Mouse (Mus musculus) kidney, postnatal 4 days (tissue): Measurements from ENCODE around the gene Arhgap28.

ENCODE experiments used
- DNase-seq, 2 experiments: peaks; one replicate each; pipeline ENCODE4 v3.0.0; 2021; ENCODE audit warnings: mixed read lengths in 2 of 2

Gene Arhgap28

DNA sequence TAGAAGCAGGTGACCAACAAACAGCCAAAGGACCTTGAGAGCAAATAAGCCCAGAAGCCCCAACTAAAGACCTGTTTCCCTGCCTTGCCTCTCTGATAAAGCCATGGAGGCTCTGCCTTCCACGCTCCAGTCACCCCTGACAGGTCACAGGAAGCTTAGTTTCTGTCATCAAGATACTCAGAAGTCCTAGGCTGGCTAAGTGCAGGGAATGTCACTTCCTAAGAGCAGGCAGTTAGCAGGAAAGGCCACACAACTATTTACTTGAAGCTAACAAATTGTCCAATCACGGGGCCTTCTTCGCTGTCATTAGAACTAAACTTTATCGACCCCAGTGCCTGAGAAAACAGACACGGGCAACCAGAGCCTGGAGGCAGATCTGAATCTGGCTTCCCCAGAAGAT lies 14.2 kb downstream of the Arhgap28 start:
- no peak for DNase-seq

DNA sequence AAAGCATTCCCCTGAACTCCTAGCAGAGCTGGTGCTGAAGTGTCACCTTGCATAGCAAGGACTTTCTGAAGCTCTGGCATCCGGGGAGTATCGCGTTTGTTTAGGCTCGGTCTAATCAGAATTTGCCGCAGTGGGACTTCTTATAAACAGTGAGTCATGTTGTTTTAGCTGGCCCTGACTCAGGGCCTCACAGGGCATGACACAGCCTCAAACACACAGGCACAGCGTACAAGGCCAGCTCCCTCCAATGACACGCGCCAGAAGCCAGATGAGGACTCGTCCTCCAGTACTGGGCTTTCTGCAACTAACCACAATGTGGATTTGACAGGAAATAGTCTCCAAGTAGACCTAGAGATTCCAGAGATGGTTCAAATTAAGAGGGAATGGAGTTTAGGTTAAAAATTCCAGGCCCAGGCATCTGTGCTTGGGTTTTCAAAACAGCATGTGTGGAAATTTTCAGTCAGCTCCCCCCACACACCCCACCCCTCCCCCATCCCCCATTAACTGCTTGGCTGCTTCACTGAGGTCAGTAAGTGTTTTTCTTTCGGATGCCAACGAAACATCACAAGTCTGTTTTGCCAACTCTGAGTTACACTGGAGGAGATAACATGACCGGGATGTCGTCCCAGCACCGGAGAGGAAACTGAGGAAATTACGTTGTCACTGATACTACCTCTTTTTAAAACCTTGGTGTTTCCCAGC lies 14.8 kb downstream of the Arhgap28 start:
- DNase-seq: peak; percentile 59 to 78

DNA sequence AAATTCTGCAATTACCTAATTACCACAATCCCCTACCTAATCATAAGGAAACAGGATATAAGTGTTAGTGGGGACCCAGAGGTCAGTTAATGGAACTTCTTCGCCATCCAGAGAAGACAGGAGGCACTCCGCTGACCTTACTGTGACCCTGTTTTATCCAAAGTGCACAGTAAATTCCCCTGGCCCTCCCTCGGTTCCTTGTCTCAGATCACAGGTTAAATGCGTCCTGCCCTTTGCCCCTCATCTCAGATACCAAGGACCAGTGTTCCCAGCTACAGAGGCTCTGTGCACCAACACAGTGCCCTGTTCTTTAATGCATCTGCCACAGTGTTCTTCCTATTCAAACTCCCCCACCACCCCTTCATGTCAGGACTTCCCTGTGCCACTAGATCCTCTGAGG lies 18.4 kb downstream of the Arhgap28 start:
- DNase-seq: no peak

DNA sequence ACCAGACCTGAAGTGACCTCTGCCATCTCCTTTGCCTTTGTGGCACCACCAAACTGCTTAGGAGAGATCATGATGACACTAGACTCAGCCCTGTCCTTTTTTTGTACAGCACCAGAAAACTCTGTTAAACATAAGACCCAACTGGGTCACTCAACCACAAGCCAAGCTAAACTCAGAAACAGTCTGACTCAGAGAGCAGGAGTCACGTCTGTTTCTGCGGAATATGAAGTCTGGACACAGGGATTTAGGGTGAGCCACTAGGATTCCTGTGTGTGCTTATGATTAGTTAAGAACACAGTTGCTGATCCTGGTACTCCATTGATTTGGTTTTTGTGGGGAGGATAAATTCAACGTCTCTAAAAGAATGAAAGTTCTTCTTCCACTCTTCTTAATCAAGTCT lies 23.3 kb downstream of the Arhgap28 start:
- DNase-seq: no peak

DNA sequence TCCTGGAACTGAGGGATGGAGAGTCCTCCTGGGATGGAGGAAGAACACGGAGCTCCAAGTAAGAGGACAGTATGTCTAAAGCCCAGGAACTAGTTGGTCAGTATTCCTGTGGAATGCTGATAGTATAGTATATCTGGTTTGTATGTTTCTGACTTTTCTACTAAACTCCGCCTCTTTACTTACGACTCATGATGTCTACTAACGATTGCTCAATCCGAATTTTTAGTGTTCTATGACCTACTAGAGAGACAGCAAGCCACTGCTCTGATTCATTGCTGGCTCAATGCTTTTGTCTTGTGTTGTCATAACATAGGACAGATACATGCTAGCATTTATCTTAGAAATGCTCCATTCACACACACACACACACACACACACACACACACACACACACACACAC lies 24.7 kb downstream of the Arhgap28 start:
- no peak for DNase-seq

DNA sequence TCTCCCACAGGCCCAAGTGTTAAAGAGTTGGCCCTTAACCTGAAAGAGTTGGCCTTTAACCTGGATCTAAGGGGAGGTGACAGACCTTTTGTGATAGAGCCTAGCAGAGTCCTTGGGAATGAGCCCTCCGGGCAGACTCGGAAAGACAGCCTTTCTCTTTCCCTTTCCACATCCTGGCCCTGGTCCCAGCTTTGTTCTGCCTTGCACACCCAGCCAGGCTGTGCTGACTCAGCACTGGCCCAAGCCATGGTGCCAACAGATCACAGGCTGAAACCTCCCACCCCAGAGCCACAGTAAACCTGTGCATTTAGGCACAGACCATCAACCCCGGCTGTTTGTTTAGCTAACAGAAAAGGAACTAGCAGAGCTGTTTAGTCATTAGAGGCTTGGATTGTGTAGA lies 25.1 kb downstream of the Arhgap28 start:
- peak; percentile 76 to 85 for DNase-seq

DNA sequence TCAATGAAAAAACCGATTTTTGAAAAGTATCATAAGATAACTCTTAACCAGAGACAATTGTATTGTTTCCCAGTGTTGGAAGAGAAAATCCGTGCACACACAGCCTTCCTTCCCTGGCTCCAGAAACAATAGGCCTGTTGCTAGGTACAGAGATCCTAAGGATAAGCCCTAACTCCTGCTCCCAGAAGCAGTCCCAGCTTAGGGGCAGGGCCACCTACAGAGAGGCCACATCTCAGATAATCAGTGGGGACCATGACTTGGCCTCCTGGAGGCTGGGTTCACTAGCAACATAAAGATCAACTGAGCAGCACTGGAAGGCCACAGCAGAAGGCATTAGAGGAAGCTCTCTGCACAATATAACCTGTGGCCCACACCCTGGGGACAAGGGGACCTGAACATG lies 27.5 kb downstream of the Arhgap28 start:
- no peak for DNase-seq

DNA sequence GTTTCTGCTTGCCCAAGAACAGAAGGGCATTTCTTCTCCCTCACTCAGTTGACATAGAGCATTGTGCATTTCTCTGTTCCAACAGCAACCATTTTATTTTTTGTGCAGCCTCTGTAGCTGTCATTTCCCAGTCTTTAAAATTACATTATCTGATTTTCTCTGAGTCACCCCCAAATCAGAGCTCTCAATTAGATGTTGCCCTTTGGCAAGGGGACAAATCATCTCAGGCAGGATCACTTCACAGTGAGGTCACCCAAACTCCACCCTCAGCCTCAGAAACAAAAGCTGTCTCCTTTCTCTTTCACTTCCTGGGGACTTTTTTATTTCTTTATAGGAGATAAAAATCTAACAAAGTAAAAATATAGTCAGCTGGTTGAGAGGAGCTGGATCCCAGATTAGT lies 27.9 kb downstream of the Arhgap28 start:
- no peak for DNase-seq

DNA sequence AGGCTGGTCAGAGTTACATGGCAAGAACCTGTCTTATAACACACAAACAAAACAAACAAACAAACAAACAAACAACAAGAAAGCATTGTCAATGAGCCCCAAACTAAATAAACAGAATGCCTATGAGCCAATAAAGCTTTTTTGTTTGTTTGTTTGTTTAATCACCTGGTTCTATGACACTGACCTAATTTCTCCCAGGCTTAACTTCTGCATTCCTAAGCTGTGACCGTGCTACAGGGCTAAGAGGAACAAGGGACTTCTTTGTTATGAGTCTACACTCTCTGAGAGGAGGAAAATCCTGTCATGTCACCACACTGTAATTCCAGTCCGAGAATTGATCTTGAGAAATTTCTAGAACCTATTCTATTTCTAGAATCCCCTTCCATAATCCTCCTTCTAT lies 29.2 kb downstream of the Arhgap28 start:
- DNase-seq: no peak

DNA sequence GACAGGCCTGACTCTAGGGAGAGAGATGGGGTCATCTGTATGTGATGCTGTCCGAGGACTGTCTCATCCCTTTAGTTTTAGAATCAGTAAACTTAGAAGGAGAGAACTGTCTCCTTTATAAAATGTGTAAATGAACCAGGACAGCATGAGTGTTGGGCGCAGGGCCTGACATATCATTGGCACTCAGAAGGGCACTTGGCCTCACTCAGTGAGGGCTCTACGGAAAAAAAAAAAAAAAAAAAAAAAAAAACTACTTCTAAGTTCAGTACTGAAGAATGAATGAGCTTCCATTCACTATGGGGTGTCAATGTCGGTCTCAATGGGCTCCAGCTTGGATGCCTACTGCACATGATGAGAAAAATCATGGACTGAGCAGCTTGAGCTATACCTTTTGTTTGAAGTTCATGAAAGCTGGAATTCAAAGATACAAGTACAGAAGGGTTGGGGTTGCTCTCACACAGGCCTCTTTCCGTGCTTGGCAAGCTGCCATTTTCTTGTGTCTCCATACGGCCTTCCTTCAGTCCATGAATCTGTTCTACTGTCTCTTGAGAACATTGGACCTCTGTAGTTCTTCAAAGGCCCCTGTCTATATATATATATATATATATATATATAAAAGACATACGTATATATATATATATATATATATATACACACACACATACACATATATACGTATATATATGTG lies 36.9 kb downstream of the Arhgap28 start:
- DNase-seq: no peak

DNA sequence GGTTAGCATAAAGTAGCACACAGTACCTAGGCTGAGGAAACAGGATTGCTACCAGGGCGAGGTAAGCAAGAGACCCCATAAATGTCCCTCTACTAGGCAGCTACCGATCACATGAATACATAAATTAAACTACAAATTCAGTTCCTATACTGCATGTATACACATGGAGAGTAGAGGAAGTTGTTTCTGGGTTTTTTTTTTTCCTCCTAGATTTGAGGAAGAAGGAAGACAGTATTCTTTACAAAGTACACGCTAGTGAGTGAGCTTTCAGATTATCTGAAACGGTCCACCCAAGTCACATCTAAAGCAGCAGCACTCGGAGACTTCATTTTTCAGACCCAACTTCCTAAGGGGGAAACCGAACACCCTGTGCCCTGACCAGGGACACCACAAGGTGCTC lies 41.1 kb downstream of the Arhgap28 start:
- DNase-seq: no peak

DNA sequence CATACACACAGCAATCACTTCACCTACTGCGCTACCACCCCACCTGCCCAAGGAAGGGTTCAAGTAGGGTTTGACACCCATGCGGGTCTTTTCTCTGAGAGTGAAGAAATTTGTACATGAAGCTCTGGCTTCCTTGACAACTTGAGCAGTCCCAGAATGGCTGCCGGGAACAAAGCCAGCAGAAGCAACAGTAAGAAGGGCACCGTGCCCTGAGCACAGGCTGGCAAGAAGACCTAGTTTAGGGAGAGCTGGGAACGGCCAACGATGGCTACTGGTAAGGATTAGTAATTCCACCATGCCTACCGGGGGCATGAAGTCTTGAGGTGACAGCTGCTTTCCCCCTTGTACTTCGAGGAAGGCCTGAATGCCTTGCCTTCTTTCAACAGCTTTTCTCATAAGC lies 41.9 kb downstream of the Arhgap28 start:
- DNase-seq: no peak

DNA sequence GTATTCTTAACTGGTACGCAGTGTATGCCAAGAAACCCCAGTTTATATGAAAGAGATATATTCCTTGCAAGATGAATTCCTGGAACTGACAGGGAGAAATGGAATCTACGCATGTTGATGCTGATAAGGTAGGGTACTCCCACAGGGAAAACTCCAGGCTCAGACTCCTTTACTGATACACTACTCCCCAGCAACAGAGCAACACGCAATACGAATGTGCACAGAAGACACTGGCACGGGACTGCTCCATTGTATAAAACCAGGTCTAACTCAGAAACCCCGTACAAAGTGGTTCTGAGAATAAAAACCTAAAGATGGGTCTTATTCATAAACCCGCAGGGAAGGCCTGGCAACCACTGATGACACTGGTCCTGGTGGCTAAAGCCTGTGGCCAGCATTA lies 45.0 kb downstream of the Arhgap28 start:
- DNase-seq: no peak

DNA sequence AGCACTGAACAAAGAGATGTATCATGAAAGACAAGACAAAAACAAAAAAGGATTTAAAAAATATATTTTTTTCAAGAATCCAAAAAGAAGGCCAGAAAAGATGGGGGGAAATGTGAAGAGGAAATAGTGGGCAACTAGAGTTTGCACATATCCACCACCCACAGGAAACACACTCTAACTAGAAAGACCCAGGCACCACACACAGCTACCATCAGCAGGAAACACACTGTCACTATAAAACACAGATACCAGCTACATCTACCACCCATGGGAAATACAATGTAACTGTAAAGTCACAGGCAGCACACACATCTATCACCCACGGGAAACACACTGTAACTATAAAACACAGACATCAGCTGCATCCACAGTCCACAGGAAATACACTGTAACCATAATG lies 46.3 kb downstream of the Arhgap28 start:
- DNase-seq: no peak

DNA sequence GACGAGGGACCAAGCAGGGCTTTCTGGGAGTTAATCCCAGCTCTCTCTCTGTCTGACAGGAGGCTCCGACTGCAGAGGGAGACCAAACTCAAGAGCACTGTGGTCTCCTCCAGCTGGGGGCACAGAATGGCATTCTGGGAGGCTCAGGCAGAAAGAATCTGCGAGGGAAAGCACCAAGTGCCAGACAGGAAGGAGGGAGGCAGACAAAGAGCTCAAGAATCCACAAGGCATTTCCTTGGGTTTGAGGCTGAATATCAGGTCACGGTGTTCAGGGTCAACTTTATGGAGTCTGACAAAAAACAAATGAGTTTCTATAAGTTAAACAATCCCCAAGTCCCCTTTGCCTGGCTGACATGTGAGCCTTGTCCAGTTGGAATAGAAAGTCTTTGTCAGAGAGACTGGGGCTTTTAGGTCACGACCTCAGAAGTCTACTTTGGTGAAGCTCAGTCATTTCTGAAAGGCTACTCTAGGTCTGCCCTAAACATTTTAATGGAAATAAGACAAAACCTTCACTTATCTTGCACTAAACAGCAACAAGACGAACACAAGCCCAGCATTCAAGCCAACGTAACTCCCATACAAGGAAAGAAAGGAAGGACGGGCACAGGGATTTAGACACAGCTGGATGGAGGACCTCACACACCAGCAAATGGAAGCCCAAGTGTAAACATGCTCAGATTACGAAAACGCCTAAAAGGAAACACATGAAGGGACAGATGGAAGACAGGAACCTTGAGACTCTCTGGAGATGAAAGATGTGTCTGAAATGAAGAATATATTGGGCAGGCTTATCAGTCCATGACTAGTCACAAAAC lies 47.8 kb downstream of the Arhgap28 start:
- peak in 1 of 2 experiments; percentile 40 for DNase-seq

DNA sequence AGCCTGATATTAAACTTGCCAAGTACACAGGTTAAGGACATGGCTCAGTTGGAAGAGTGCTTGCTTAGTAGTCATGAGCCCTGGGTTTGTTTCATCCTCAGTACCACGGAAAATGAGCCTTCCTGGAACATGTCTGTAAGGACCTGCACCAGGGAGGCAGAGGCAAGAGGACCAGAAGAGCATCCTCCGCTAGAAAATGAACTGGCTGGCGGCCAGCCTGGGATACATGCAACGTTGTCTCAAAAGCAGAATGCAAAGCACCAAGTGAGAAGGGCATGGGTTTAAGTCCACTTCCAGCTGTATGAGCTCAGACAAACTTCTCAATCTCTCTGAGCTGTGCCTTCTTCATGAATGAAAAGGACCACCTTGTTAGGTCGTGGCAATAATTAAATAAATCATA lies 49.0 kb downstream of the Arhgap28 start:
- DNase-seq: no peak

DNA sequence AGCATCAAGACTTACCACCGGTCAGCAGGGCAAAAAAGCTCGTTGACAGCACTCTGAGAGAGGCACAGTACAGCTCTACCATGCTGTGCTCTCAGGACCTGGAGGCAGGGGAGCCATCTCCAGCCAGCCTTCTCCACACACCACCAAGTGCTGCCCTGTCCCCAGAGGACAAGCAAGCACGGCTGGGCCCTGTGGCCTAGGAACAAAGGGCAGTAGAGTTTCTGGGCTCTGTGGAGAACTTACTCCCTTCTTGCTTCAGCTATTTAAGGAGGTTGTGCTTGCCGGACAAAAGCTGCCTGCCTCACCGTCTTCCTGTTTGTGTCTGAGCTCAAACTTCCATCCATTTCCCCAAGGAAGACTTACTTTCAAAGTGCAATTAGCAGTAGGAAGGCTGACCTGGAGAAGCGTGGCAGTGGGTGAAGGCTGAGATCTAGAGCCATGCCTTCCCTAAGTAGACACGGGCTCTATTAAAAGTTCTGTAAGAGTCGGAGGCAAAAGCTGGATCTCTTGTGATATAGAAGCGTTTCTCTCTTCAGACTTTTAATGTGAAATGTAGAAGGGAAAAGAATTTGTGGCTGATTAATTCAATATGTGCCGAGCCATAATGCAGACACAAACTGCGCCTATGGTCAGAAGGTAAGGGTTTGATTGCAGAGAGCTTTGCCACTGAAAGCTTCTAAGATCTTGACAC lies 53.3 kb downstream of the Arhgap28 start:
- DNase-seq: peak; percentile 37 to 55

DNA sequence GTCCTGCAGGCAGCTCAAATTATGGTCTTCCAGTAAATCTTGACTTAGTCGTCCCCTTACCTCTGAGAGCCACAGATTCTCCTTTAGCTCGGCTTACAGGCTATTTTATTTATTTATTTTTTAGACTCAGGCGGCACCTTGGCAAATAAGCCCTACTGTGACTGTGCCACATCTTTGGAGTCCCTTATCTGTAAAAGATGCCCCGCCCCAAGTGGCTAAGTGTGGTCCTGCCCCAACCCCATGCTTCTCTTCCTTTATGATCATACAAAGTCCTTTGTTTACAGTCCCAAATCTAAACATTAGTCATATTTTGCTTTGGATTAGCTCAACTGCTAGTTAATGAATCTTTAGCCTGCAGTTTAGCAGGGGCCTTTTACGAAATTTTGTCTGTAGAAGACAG lies 55.3 kb downstream of the Arhgap28 start:
- DNase-seq: no peak

DNA sequence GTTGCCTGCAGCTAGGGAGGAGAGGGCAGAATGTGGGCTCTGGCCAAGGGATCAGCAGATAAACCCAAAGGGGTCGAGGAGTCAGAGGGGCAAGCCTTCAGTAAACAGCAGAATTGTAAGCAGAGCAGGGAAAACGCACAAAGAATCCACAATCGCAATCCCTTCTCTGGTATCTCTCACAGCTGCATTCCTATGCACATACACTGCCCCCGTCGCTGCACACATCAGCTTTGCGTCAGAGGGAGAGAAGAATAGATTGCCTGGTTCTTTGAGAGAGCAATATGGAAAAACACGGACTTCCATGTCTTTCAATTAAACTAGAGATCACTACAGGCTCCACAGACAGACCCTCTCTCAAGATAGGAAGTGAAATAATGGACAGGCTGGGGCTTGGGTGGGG lies 58.5 kb downstream of the Arhgap28 start:
- DNase-seq: no peak

DNA sequence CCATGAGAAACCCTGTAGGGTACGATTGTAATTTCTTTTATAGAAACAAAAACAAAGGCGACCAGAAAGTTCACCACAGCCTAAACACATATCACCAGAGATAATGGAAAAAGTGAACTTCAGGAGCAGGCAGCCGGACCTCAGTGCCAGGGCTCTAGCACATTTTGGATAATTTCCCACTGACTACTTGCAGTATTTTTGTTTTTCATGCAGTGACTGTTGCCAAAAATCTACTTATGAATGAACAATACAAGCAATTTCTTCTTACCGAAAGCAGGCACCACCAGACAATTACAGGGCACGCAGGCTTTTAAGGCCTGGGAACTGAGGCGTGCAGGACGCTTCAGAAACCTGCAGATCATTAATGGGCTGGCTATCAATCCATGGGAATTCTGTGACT lies 59.7 kb downstream of the Arhgap28 start:
- DNase-seq: no peak

DNA sequence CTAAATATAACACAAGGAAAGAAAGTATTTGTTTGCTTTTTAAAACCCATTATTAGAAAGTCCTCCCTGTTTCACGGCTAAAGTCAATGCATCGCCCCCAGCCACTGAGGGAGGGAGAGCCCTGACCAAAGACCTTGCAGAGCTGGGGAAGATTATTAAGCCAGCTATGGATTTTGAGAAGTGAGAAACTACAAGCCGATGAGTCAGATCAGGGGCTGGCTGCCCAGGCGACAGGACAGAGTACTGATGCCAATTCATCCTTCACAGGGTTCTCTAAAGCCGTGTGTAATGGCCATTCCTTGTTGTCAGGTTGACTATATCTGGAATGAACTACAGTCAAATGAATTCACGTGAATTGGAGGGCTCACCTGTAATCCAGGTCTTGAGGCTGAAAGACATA lies 62.9 kb downstream of the Arhgap28 start:
- DNase-seq: no peak

DNA sequence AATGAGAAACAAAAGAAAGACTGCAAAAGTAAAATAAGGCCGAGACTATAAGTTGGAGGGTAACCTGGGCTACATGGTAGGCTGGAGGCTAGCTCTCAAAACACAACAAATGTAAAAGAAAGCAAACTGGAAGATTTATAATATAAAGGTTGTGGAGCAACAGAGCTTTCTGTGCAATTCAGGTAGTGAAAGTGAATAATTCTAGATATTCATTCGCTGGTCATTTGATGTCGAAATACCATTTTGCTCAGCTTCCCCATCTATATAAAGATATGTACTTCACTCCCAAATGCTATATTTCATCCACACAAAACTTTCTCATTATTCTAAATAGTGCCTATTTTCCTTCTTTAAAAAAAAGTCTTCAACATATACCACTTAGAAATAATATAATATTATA lies 66.9 kb downstream of the Arhgap28 start:
- DNase-seq: no peak

DNA sequence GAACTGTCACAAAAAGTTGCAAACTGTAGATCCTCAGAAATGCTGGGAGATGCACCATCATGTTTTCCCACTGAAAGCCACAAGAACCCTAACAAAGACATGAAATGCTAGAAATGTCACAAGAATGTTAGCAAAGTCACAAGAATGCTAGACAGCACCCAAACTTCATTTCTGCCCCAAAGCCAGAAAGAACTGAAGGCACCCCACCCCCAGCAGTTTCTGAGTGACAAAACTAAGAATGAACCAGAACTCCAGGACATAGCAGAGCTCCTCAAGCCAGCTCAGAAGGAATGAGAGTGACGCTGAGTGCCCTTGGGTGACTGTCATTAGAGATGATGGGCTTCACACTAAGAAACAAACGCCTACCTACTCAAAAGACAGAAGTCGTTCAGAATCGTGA lies 68.4 kb downstream of the Arhgap28 start:
- no peak for DNase-seq
